Mouse (Mus musculus): ENCODE data around the gene Gm45140. TPM values are rescaled to one million over a fixed set of nuclear protein-coding genes. Genes with fewer than 3 reads are reported as not detected.

The Gm45140 gene
- total and polyA plus RNA-seq, 3 experiments: 9.9 to 26.2 TPM; not detected in 1

DNA sequence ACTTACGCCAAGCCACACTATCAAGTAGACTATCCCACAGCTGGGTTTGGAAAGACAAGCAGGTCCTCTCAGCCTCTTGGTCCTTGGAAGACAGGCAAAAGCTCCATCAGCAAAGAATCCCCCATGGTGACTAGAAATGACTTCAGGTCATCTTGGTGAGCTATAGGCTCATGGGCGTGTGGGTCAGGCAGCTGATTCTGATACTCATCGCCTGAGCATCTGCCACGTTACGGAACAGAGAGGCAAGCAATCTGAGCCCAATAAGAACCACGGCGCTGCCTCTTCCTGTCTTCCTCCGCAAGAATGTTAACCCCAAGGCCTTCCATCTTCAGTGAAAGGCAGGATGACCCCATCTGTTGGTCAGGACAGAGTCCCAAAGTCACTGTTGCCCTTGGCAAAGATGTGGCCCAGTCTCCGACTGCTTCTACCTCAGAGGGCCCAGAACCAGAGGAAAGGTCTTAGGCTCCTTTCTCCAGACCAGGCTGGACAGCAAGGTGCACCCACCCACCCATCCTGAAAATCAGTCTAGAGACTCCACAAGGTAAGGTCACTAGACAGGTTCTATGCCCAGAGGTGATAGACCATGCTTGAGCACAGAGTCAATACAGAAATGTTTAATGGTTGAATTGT is 47.2 kb downstream of the Gm45140 start:
- Histone ChIP-seq H3K4me3 (ENCODE audit: control insufficient read depth in 1 of 2, insufficient read depth in 1 of 2, low read depth in 2 of 2, low read length in 2 of 2) (no peak overlapping the region), H3K9ac (ENCODE audit: control insufficient read depth, low read depth, low read length, poor library complexity, severe bottlenecking) (no peak overlapping the region), H3K4me1 (ENCODE audit: control insufficient read depth in 1 of 2, insufficient read depth in 2 of 2, low read length in 2 of 2) (peaks cover 30 to 40% of the 10 kb centered on the region in 2 experiments), H3K9me3 (replicated peaks; ENCODE audit: insufficient read depth, low read length) (no peaks in the 10 kb centered on the region), H3K79me2 (ENCODE audit: control insufficient read depth, insufficient read depth, low read length, poor library complexity) (no peaks in the 10 kb centered on the region), H3K27ac (ENCODE audit: control insufficient read depth, low read depth, low read length) (no peak overlapping the region), H3K27me3 (ENCODE audit: control insufficient read depth in 1 of 2, insufficient read depth in 2 of 2, low read length in 2 of 2) (no peaks in the 10 kb centered on the region), H3K36me3 (ENCODE audit: control insufficient read depth in 1 of 2, insufficient read depth in 2 of 2, low read length in 2 of 2) (peaks cover 0 to 29% of the 10 kb centered on the region in 2 experiments; a peak in 2 of 4 replicates)
- no peak for DNase-seq (ENCODE audit: low read depth, low spot score)
- no peak for TF ChIP-seq TAL1 (IDR thresholded peaks at IDR 0.05; ENCODE audit: low read length)
- no peak for TF ChIP-seq UBTF (IDR thresholded peaks at IDR 0.05; ENCODE audit: borderline replicate concordance, insufficient read depth, low read depth, low read length)
- no peak for TF ChIP-seq MAFK (IDR thresholded peaks at IDR 0.05; ENCODE audit: borderline replicate concordance, low read depth, low read length)
- TF ChIP-seq RAD21 (IDR thresholded peaks at IDR 0.05; ENCODE audit: low read depth, low read length): no peak
- no peak for TF ChIP-seq MYC (IDR thresholded peaks at IDR 0.05; ENCODE audit: low read depth, low read length)
- no peak for TF ChIP-seq ZC3H11A (IDR thresholded peaks at IDR 0.05; ENCODE audit: low read depth, low read length)
- no peak for TF ChIP-seq GATA1 (IDR thresholded peaks at IDR 0.05; ENCODE audit: low read depth, low read length)
- no peak for TF ChIP-seq MAZ (IDR thresholded peaks at IDR 0.05; ENCODE audit: low read depth, low read length)

DNA sequence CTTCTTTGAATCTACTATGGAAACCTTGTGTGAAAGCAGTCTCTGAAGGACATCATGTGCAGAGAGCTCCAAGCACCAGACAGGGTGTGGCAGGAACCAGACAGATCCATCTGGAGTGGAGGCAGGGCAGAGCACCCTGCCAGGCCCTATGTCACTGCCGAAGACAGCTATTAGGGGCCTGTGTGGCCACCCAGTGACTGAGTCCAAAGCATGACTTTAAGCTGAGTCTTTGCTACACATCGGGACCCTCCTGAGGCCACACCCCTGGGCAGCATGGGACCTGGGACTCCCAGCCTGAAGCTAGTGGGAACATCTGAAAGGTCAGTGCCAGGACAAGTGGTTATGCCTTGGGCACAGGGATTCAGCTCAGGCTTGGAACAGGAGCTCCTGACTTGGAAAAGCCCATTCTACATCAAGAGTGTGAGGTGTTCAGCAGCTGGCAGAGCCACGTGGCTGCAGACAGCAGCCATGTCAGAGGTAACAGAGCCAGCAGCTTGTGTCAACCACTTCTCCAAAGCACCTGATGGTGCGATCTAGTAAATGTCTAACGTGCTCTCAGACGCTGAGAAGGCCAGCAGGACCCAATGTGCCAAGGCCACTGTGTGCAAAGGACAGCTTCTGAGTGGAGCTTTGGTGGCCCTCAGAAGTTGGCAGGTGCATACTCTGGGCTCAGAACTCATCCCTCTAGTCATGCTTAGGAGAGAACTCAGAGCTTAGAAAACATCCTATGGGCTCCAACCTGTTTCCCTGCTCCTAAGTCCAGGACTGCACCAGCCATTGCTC is 48.3 kb downstream of the Gm45140 start:
- TF ChIP-seq HCFC1 (IDR thresholded peaks at IDR 0.05; ENCODE audit: low read depth, low read length): no peak
- TF ChIP-seq ZKSCAN1 (IDR thresholded peaks at IDR 0.05; ENCODE audit: low read depth, low read length): no peak
- TF ChIP-seq CHD1 (IDR thresholded peaks at IDR 0.05; ENCODE audit: low read depth, low read length): no peak
- TF ChIP-seq USF1 (IDR thresholded peaks at IDR 0.05; ENCODE audit: low read depth, low read length): no peak
- no peak for TF ChIP-seq CTCF (IDR thresholded peaks at IDR 0.05 in 2 of 3, conservative IDR thresholded peaks at IDR 0.05 in 1 of 3; ENCODE audit: control insufficient read depth in 1 of 3, insufficient read depth in 1 of 3, low read depth in 2 of 3, low read length in 3 of 3, poor library complexity in 1 of 3, severe bottlenecking in 1 of 3)
- no peak for TF ChIP-seq SIN3A (IDR thresholded peaks at IDR 0.05; ENCODE audit: low read length)
- TF ChIP-seq EP300 (IDR thresholded peaks at IDR 0.05; ENCODE audit: low read depth in 1 of 2, low read length in 2 of 2): no peak
- no peak for TF ChIP-seq MXI1 (IDR thresholded peaks at IDR 0.05; ENCODE audit: low read depth, low read length)
- no peak for TF ChIP-seq RAD21 (IDR thresholded peaks at IDR 0.05; ENCODE audit: low read depth, low read length)
- no peak for TF ChIP-seq NRF1 (IDR thresholded peaks at IDR 0.05; ENCODE audit: insufficient read depth, low read depth, low read length, poor library complexity, severe bottlenecking)
- no peak for TF ChIP-seq MAZ (IDR thresholded peaks at IDR 0.05; ENCODE audit: low read depth, low read length)
- H3K27ac ChIP-seq (ENCODE audit: control insufficient read depth, low read depth, low read length): no peak overlapping the region
- DNase-seq (ENCODE audit: low read depth, low spot score): no peak
- H3K79me2 ChIP-seq (ENCODE audit: control insufficient read depth, insufficient read depth, low read length, poor library complexity): no peaks in the 10 kb centered on the region
- H3K9me3 ChIP-seq (replicated peaks; ENCODE audit: insufficient read depth, low read length): no peaks in the 10 kb centered on the region
- peaks cover 0 to 29% of the 10 kb centered on the region in 2 experiments; a peak in 2 of 4 replicates for H3K36me3 ChIP-seq (ENCODE audit: control insufficient read depth in 1 of 2, insufficient read depth in 2 of 2, low read length in 2 of 2)
- H3K9ac ChIP-seq (ENCODE audit: control insufficient read depth, low read depth, low read length, poor library complexity, severe bottlenecking): no peak overlapping the region
- no peak overlapping the region for H3K4me3 ChIP-seq (ENCODE audit: control insufficient read depth in 1 of 2, insufficient read depth in 1 of 2, low read depth in 2 of 2, low read length in 2 of 2)
- no peaks in the 10 kb centered on the region for H3K27me3 ChIP-seq (ENCODE audit: control insufficient read depth in 1 of 2, insufficient read depth in 2 of 2, low read length in 2 of 2)
- peaks cover 30 to 40% of the 10 kb centered on the region in 2 experiments for H3K4me1 ChIP-seq (ENCODE audit: control insufficient read depth in 1 of 2, insufficient read depth in 2 of 2, low read length in 2 of 2)
